Mouse (Mus musculus): ENCODE measurements around the gene Mad2l2. TPM values are rescaled to one million over a fixed set of nuclear protein-coding genes. Genes with fewer than 3 reads are reported as not detected.

Mad2l2 gene
- polyA plus RNA-seq, 1 experiment: 30.8 TPM

- H3K4me1 ChIP-seq (ENCODE audit: control insufficient read depth, insufficient read depth, low read length): no peaks in the 10 kb centered on the region
- TF ChIP-seq POLR2A (IDR thresholded peaks at IDR 0.05; ENCODE audit: borderline replicate concordance, extremely low read depth, low read depth, low read length): no peak
- no peak for TF ChIP-seq CTCF (IDR thresholded peaks at IDR 0.05; ENCODE audit: insufficient read depth, low read length)
- 3% methylated on average over 21 of the region's 21 CpGs for WGBS
- H3K4me3 ChIP-seq (replicated peaks; ENCODE audit: extremely low read depth, low read depth, low read length): no peak overlapping the region
- no peak for DNase-seq
Measured at GRCm38 (mm10) chr4:148131497-148132081, 1.4 kb downstream of the Mad2l2 start.

GRCm38 (mm10) chr4:148134988-148135387 is 4.8 kb downstream of the Mad2l2 start:
- DNase-seq: no peak
- no peak overlapping the region for H3K4me3 ChIP-seq (replicated peaks; ENCODE audit: extremely low read depth, low read depth, low read length)
- 66% methylated on average over 8 of the region's 8 CpGs for WGBS
- H3K4me1 ChIP-seq (ENCODE audit: control insufficient read depth, insufficient read depth, low read length): no peaks in the 10 kb centered on the region
- TF ChIP-seq CTCF (IDR thresholded peaks at IDR 0.05; ENCODE audit: insufficient read depth, low read length): no peak
- no peak for TF ChIP-seq POLR2A (IDR thresholded peaks at IDR 0.05; ENCODE audit: borderline replicate concordance, extremely low read depth, low read depth, low read length)

GRCm38 (mm10) chr4:148137503-148137902 is 7.3 kb downstream of the Mad2l2 start:
- 65% methylated on average over 8 of the region's 8 CpGs for WGBS
- Histone ChIP-seq H3K4me3 (replicated peaks; ENCODE audit: extremely low read depth, low read depth, low read length) (no peak overlapping the region), H3K4me1 (ENCODE audit: control insufficient read depth, insufficient read depth, low read length) (0 out of 2 replicates have a peak, but pooled peaks cover 2% of the 10 kb centered on the region)
- TF ChIP-seq POLR2A (IDR thresholded peaks at IDR 0.05; ENCODE audit: borderline replicate concordance, extremely low read depth, low read depth, low read length) (no peak), CTCF (IDR thresholded peaks at IDR 0.05; ENCODE audit: insufficient read depth, low read length) (no peak)
- DNase-seq: no peak

GRCm38 (mm10) chr4:148139767-148140097 is 9.5 kb downstream of the Mad2l2 start:
- Histone ChIP-seq H3K4me1 (ENCODE audit: control insufficient read depth, insufficient read depth, low read length) (0 out of 2 replicates have a peak, but pooled peaks cover 2% of the 10 kb centered on the region), H3K4me3 (replicated peaks; ENCODE audit: extremely low read depth, low read depth, low read length) (peak overlapping the region; percentile 96)
- TF ChIP-seq CTCF (IDR thresholded peaks at IDR 0.05; ENCODE audit: insufficient read depth, low read length): no peak
- TF ChIP-seq POLR2A (IDR thresholded peaks at IDR 0.05; ENCODE audit: borderline replicate concordance, extremely low read depth, low read depth, low read length): no peak
- no peak for DNase-seq
- WGBS: under 1% methylated on average over 12 of the region's 12 CpGs

GRCm38 (mm10) chr4:148140098-148141011 is 10.2 kb downstream of the Mad2l2 start:
- DNase-seq: peak; percentile 97
- under 1% methylated on average over 65 of the region's 65 CpGs for WGBS
- 0 out of 2 replicates have a peak, but pooled peaks cover 2% of the 10 kb centered on the region for H3K4me1 ChIP-seq (ENCODE audit: control insufficient read depth, insufficient read depth, low read length)
- H3K4me3 ChIP-seq (replicated peaks; ENCODE audit: extremely low read depth, low read depth, low read length): peak overlapping the region; percentile 96
- peak; percentile 80 for TF ChIP-seq CTCF (IDR thresholded peaks at IDR 0.05; ENCODE audit: insufficient read depth, low read length)
- TF ChIP-seq POLR2A (IDR thresholded peaks at IDR 0.05; ENCODE audit: borderline replicate concordance, extremely low read depth, low read depth, low read length): peak; percentile 62; the same call in 1 of the 2 replicates

GRCm38 (mm10) chr4:148143721-148144120 is 13.5 kb downstream of the Mad2l2 start:
- TF ChIP-seq POLR2A (IDR thresholded peaks at IDR 0.05; ENCODE audit: borderline replicate concordance, extremely low read depth, low read depth, low read length): no peak
- no peak for TF ChIP-seq CTCF (IDR thresholded peaks at IDR 0.05; ENCODE audit: insufficient read depth, low read length)
- 84% methylated on average over 5 of the region's 5 CpGs for WGBS
- no peak for DNase-seq
- Histone ChIP-seq H3K4me1 (ENCODE audit: control insufficient read depth, insufficient read depth, low read length) (0 out of 2 replicates have a peak, but pooled peaks cover 2% of the 10 kb centered on the region), H3K4me3 (replicated peaks; ENCODE audit: extremely low read depth, low read depth, low read length) (no peak overlapping the region)

- TF ChIP-seq POLR2A (IDR thresholded peaks at IDR 0.05; ENCODE audit: borderline replicate concordance, extremely low read depth, low read depth, low read length): no peak
- TF ChIP-seq CTCF (IDR thresholded peaks at IDR 0.05; ENCODE audit: insufficient read depth, low read length): no peak
- Histone ChIP-seq H3K4me1 (ENCODE audit: control insufficient read depth, insufficient read depth, low read length) (peaks cover 5% of the 10 kb centered on the region; the same call in 1 of the 2 replicates), H3K4me3 (replicated peaks; ENCODE audit: extremely low read depth, low read depth, low read length) (no peak overlapping the region)
- WGBS: 84% methylated on average over 2 of the region's 2 CpGs
- DNase-seq: no peak
Measured at GRCm38 (mm10) chr4:148147714-148148113, 17.5 kb downstream of the Mad2l2 start.

- no peak overlapping the region for H3K4me3 ChIP-seq (replicated peaks; ENCODE audit: extremely low read depth, low read depth, low read length)
- WGBS: 52% methylated on average over 12 of the region's 12 CpGs
- no peak for DNase-seq
- peaks cover 5% of the 10 kb centered on the region; the same call in 1 of the 2 replicates for H3K4me1 ChIP-seq (ENCODE audit: control insufficient read depth, insufficient read depth, low read length)
- TF ChIP-seq POLR2A (IDR thresholded peaks at IDR 0.05; ENCODE audit: borderline replicate concordance, extremely low read depth, low read depth, low read length) (no peak), CTCF (IDR thresholded peaks at IDR 0.05; ENCODE audit: insufficient read depth, low read length) (no peak)
Measured at GRCm38 (mm10) chr4:148149540-148149939, 19.4 kb downstream of the Mad2l2 start.

GRCm38 (mm10) chr4:148150242-148150641 is 20.1 kb downstream of the Mad2l2 start:
- Histone ChIP-seq H3K4me3 (replicated peaks; ENCODE audit: extremely low read depth, low read depth, low read length) (no peak overlapping the region), H3K4me1 (ENCODE audit: control insufficient read depth, insufficient read depth, low read length) (peaks cover 5% of the 10 kb centered on the region; the same call in 1 of the 2 replicates)
- 72% methylated on average over 7 of the region's 7 CpGs for WGBS
- no peak for DNase-seq
- TF ChIP-seq CTCF (IDR thresholded peaks at IDR 0.05; ENCODE audit: insufficient read depth, low read length) (no peak), POLR2A (IDR thresholded peaks at IDR 0.05; ENCODE audit: borderline replicate concordance, extremely low read depth, low read depth, low read length) (no peak)
